Mouse (Mus musculus) MEL (cell line): ENCODE data around the gene Gnb1l. TPM values are rescaled to one million over a fixed set of nuclear protein-coding genes. Genes with fewer than 3 reads are reported as not detected.
A peak's percentile ranks its signal among the peaks of the same experiment; 100 is the strongest.

Experiments used
- DNase-seq: peaks from one replicate; pipeline ENCODE4 v3.0.0; 2011; ENCODE audit warnings: low read depth, low spot score
- H3K27ac ChIP-seq: 2 replicates; pipeline ENCODE4 v1.5.1; 2012; ENCODE audit warnings: low read depth, mild to moderate bottlenecking, control low read depth, low read length, moderate library complexity; ENCODE audit not compliant: control insufficient read depth
- H3K27me3 ChIP-seq, 2 experiments: fragments of 150-350 bp in 1 of 2; sonication (generic) in 1 of 2; 2 replicates each; pipeline ENCODE4 v1.6.1; 2012; ENCODE audit warnings: low read length in 2 of 2, mild to moderate bottlenecking in 2 of 2, improper control_type of control experiment in 1 of 2, moderate library complexity in 1 of 2; ENCODE audit not compliant: insufficient read depth in 2 of 2, control insufficient read depth in 1 of 2
- H3K36me3 ChIP-seq, 2 experiments: 2 replicates each; pipeline ENCODE4 v1.6.1; 2012 to 2014; ENCODE audit warnings: low read length in 2 of 2, improper control_type of control experiment in 1 of 2, inconsistent platforms in 1 of 2, mild to moderate bottlenecking in 1 of 2; ENCODE audit not compliant: insufficient read depth in 2 of 2, control insufficient read depth in 1 of 2
- H3K4me1 ChIP-seq, 2 experiments: fragments of 150-350 bp in 1 of 2; sonication (generic) in 1 of 2; 2 replicates each; pipeline ENCODE4 v1.6.1; 2012; ENCODE audit warnings: low read length in 2 of 2, improper control_type of control experiment in 1 of 2, mild to moderate bottlenecking in 1 of 2; ENCODE audit not compliant: insufficient read depth in 2 of 2, control insufficient read depth in 1 of 2
- H3K4me3 ChIP-seq, 2 experiments: fragments of 150-350 bp in 1 of 2; sonication (generic) in 1 of 2; 2 replicates each; pipeline ENCODE4 v1.5.1; 2012; ENCODE audit warnings: low read depth in 2 of 2, low read length in 2 of 2, mild to moderate bottlenecking in 2 of 2, moderate library complexity in 2 of 2, control low read depth in 1 of 2, improper control_type of control experiment in 1 of 2; ENCODE audit not compliant: control insufficient read depth in 1 of 2, insufficient read depth in 1 of 2
- H3K79me2 ChIP-seq: 2 replicates; pipeline ENCODE4 v1.6.1; 2012; ENCODE audit warnings: mild to moderate bottlenecking, low read length, moderate library complexity; ENCODE audit not compliant: control insufficient read depth, poor library complexity, insufficient read depth
- H3K9ac ChIP-seq: 2 replicates; pipeline ENCODE4 v1.6.1; 2012; ENCODE audit warnings: low read depth, mild to moderate bottlenecking, control low read depth, low read length, moderate library complexity; ENCODE audit not compliant: control insufficient read depth, poor library complexity, severe bottlenecking
- H3K9me3 ChIP-seq: fragments of 150-350 bp; sonication (generic); replicated peaks from 2 replicates; pipeline ENCODE4 v1.6.1; 2012; ENCODE audit warnings: mild to moderate bottlenecking, low read length, improper control_type of control experiment, moderate library complexity; ENCODE audit not compliant: insufficient read depth
- BHLHE40 ChIP-seq: IDR thresholded peaks from 2 replicates; pipeline ENCODE4 v1.6.1; 2012; ENCODE audit warnings: low read depth, mild to moderate bottlenecking, inconsistent platforms, low read length, improper control_type of control experiment, borderline replicate concordance
- CHD1 ChIP-seq: IDR thresholded peaks from 2 replicates; pipeline ENCODE4 v1.6.1; 2012; ENCODE audit warnings: low read depth, mild to moderate bottlenecking, inconsistent platforms, low read length, improper control_type of control experiment
- CTCF ChIP-seq, 3 experiments: IDR thresholded peaks in 2 of 3; conservative IDR thresholded peaks in 1 of 3; 2 replicates each; pipeline ENCODE4 v1.5.1; 2011 to 2012; ENCODE audit warnings: low read length in 3 of 3, low read depth in 2 of 3, mild to moderate bottlenecking in 2 of 3, improper control_type of control experiment in 1 of 3, inconsistent platforms in 1 of 3, mixed read lengths in 1 of 3, moderate library complexity in 1 of 3; ENCODE audit not compliant: control insufficient read depth in 1 of 3, insufficient read depth in 1 of 3, poor library complexity in 1 of 3, severe bottlenecking in 1 of 3
- EP300 ChIP-seq, 2 experiments: IDR thresholded peaks; 2 replicates each; pipeline ENCODE4 v1.6.1; 2011; ENCODE audit warnings: improper control_type of control experiment in 2 of 2, low read length in 2 of 2, low read depth in 1 of 2, mild to moderate bottlenecking in 1 of 2
- ETS1 ChIP-seq: IDR thresholded peaks from 2 replicates; pipeline ENCODE4 v1.6.1; 2012; ENCODE audit warnings: low read depth, mild to moderate bottlenecking, inconsistent platforms, low read length, improper control_type of control experiment, moderate library complexity
- JUND ChIP-seq: IDR thresholded peaks from 2 replicates; pipeline ENCODE4 v1.6.1; 2011; ENCODE audit warnings: low read depth, mild to moderate bottlenecking, improper control_type of control experiment, low read length
- MYC ChIP-seq: IDR thresholded peaks from 2 replicates; pipeline ENCODE4 v1.6.1; 2011; ENCODE audit warnings: low read depth, mild to moderate bottlenecking, low read length, improper control_type of control experiment, moderate library complexity
- NRF1 ChIP-seq: IDR thresholded peaks from 2 replicates; pipeline ENCODE4 v1.6.1; 2014; ENCODE audit warnings: low read depth, mild to moderate bottlenecking, inconsistent platforms, low read length, improper control_type of control experiment, moderate library complexity; ENCODE audit not compliant: poor library complexity, insufficient read depth, severe bottlenecking
- RAD21 ChIP-seq: IDR thresholded peaks from 2 replicates; pipeline ENCODE4 v1.6.1; 2011; ENCODE audit warnings: mild to moderate bottlenecking, low read depth, low read length, improper control_type of control experiment
- RCOR1 ChIP-seq: IDR thresholded peaks from 2 replicates; pipeline ENCODE4 v1.6.1; 2012; ENCODE audit warnings: low read depth, mild to moderate bottlenecking, inconsistent platforms, low read length, improper control_type of control experiment
- SIN3A ChIP-seq: IDR thresholded peaks from 2 replicates; pipeline ENCODE4 v1.6.1; 2012; ENCODE audit warnings: low read length, improper control_type of control experiment, inconsistent platforms
- SMC3 ChIP-seq: IDR thresholded peaks from 2 replicates; pipeline ENCODE4 v1.6.1; 2011; ENCODE audit warnings: low read depth, low read length, improper control_type of control experiment
- TCF12 ChIP-seq: IDR thresholded peaks from 2 replicates; pipeline ENCODE4 v1.6.1; 2014; ENCODE audit warnings: low read depth, mild to moderate bottlenecking, inconsistent platforms, low read length, improper control_type of control experiment, moderate library complexity
- ZC3H11A ChIP-seq: IDR thresholded peaks from 2 replicates; pipeline ENCODE4 v1.6.1; 2012; ENCODE audit warnings: low read depth, mild to moderate bottlenecking, inconsistent platforms, low read length, improper control_type of control experiment
- polyA plus RNA-seq, 2 experiments: library from polyadenylated mRNA; stranded (reverse) in 1 of 2; unstranded in 1 of 2; fragments of >175 nt in 1 of 2; fragments of >200 nt in 1 of 2; gene quantifications; 2 replicates each; pipeline versions ENCODE4 v1.2.1 to v1.2.4; 2012; ENCODE audit warnings: low replicate concordance in 2 of 2, low read depth in 1 of 2; ENCODE audit not compliant: insufficient read length in 2 of 2, insufficient read depth in 1 of 2, missing spikeins in 1 of 2
- total RNA-seq: library from RNA; depleted of rRNA; stranded (reverse); fragments of 300-350 nt; gene quantifications from 2 replicates; pipeline ENCODE4 v1.2.3, GENCODE M21; 2012

Gnb1l gene
- total and polyA plus RNA-seq, 3 experiments, result 37.9 to 47.8 TPM; not detected in 1

- H3K27ac ChIP-seq, result no peak overlapping the region
- DNase-seq, result peak; percentile 64
Measured at GRCm38 (mm10) chr16:18464271-18464670, 34.2 kb upstream of the Gnb1l start.

GRCm38 (mm10) chr16:18470829-18471228 is 27.7 kb upstream of the Gnb1l start:
- Histone ChIP-seq H3K4me3 (no peak overlapping the region), H3K79me2 (no peaks in the 10 kb centered on the region), H3K9me3 (no peaks in the 10 kb centered on the region), H3K9ac (no peak overlapping the region), H3K27me3 (no peaks in the 10 kb centered on the region), H3K4me1 (no peaks in the 10 kb centered on the region), H3K27ac (no peak overlapping the region), H3K36me3 (peaks cover 0 to 2% of the 10 kb centered on the region in 2 experiments; a peak in 1 of 4 replicates)
- peak; percentile 47 for TF ChIP-seq RAD21
- TF ChIP-seq BHLHE40, result no peak
- no peak for TF ChIP-seq CHD1
- TF ChIP-seq SIN3A, result no peak
- peak; percentile 31; the same call in 1 of the 2 replicates for TF ChIP-seq ZC3H11A
- TF ChIP-seq SMC3, result peak; percentile 62
- peak in 2 of 3 experiments; percentile 43 to 58; a peak in 4 of 6 replicates for TF ChIP-seq CTCF (IDR thresholded peaks at IDR 0.05 in 2 of 3, conservative IDR thresholded peaks at IDR 0.05 in 1 of 3; ENCODE audit: control insufficient read depth in 1 of 3, insufficient read depth in 1 of 3, low read depth in 2 of 3, low read length in 3 of 3, poor library complexity in 1 of 3, severe bottlenecking in 1 of 3)
- no peak for TF ChIP-seq NRF1
- no peak for TF ChIP-seq JUND
- no peak for DNase-seq

More at GRCm38 (mm10) chr16:18464271-18464670, 34.2 kb upstream of the Gnb1l start:
- H3K79me2 ChIP-seq, result no peaks in the 10 kb centered on the region
- no peaks in the 10 kb centered on the region for H3K27me3 ChIP-seq
- no peak overlapping the region for H3K9ac ChIP-seq
- peaks cover 0 to 15% of the 10 kb centered on the region in 2 experiments; a peak in 3 of 4 replicates for H3K36me3 ChIP-seq
- H3K4me3 ChIP-seq, result no peak overlapping the region
- H3K4me1 ChIP-seq, result peaks cover 4 to 26% of the 10 kb centered on the region in 2 experiments
- H3K9me3 ChIP-seq, result no peaks in the 10 kb centered on the region
- TF ChIP-seq SIN3A, result peak; percentile 33; the same call in 1 of the 2 replicates
- TF ChIP-seq ETS1, result peak; percentile 82
- no peak for TF ChIP-seq RCOR1
- TF ChIP-seq EP300 (IDR thresholded peaks at IDR 0.05; ENCODE audit: low read depth in 1 of 2, low read length in 2 of 2), result peak; percentile 23 to 43; a peak in 1 of 4 replicates
- TF ChIP-seq TCF12, result peak; percentile 29; the same call in 1 of the 2 replicates
- TF ChIP-seq RAD21, result no peak
- no peak for TF ChIP-seq MYC
